Mouse (Mus musculus) hematopoietic stem cell, adult 5-6 weeks (primary cell): Measurements from ENCODE around the gene Rnasek. TPM values are rescaled to one million over a fixed set of nuclear protein-coding genes. Genes with fewer than 3 reads are reported as not detected.

Source experiments
- ATAC-seq, 2 experiments: fragments of 125-278 bp in 1 of 2; replicated peaks in 1 of 2; 2 replicates each; pipeline ENCODE4 v1.8.0; 2016 to 2017; ENCODE audit warnings: inconsistent platforms in 2 of 2, mild to moderate bottlenecking in 2 of 2, moderate number of reproducible peaks in 2 of 2, low read depth in 1 of 2, moderate TSS enrichment in 1 of 2; ENCODE audit not compliant: low FRiP score in 2 of 2, poor library complexity in 2 of 2, severe bottlenecking in 2 of 2, insufficient read depth in 1 of 2, low TSS enrichment in 1 of 2
- total RNA-seq: library from RNA; stranded (forward); fragments of 172-1452, 232-1000 nt; gene quantifications from 2 replicates; pipeline ENCODE4 v1.2.3, GENCODE M21; 2017

Rnasek gene
- total RNA-seq, 1 experiment from 2014 or later: 22.5 TPM

DNA sequence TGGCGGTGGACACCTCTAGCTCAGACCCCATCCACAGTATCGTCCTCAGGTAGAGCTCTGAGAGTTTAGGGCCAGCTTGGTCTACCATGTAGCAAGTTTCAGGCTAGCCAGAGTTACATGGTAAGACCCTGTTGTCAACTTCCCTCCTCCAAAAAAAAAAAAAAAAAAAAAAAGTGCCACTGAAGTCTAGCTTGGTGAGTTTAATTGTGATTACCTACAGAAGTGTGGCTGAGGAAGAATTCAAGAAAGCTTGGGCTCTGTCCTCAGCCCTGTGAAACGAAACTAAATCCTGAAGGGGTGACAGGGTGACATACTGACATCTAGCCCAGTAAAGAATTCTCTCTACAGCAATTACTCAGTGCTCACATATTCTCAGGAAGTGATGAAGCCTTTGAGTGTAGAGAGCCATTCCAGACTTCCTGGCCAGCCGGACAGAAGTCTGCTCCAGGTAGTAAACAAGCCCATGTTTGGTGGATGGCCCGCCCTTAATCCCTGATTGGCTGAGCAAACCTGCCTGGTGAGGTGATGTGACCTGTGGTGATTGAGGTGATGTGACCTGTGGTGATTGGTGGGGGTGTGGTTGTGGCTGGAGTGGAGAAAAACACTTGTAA lies 30.8 kb downstream of the Rnasek start:
- ATAC-seq: no peak

DNA sequence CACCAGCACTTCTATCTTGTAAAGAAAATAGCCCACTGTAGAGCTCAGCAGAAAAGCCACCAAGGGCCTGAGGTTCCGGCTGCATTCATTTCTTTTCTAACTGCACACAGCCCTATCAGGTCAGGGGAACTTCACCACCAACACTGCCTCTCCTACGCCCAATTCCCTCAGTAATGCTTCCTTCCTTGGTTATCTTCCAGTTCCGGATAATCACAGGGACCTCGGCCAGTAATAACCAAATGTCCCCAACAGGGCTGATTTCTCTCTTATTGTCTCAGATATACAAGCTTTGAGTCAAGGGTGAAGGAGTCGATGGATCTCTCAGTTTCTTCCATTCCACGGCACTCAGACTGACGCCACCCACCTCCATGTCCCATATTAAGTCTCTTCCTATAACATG lies 32.4 kb downstream of the Rnasek start:
- no peak for ATAC-seq

DNA sequence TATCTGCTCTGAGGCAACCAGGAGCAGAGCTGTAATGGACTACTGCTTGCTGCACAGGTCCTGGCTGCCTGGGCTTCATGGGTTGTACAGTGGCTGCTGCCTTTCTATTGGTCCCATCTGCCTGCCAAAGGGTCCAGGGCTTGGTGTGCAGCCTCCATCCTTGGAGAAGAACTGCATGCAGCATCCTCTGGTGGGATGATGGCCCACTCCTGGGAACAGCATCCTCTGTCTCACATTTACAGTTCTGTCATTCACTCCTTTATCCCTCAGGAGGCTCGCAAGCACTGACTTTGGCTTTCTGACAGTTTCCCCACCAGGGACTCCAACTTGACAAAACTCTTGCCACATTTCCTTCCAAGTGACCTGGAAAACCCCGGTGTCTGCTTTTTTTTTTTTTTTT lies 32.8 kb downstream of the Rnasek start:
- ATAC-seq: no peak

DNA sequence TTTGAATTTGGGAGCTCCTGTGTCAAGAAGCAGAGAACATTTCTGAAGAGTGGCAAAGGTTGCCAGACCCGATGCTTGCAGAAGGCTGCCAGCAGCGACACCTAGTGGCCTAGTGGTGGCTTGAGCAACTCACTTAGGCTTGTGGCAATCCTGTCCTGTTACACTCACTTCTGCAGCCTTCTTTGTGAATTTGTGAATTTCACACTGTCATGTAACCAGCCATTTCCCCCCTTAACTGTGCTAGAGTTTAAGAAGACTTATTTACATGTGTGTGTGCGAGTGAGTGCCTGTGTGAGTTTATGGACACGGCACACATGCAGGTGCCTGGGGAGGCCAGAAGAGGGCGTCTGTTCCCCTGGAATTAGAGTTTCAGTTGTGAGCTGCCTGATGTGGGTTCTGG lies 38.0 kb downstream of the Rnasek start:
- peak; percentile 84; a peak in 3 of 4 replicates for ATAC-seq

DNA sequence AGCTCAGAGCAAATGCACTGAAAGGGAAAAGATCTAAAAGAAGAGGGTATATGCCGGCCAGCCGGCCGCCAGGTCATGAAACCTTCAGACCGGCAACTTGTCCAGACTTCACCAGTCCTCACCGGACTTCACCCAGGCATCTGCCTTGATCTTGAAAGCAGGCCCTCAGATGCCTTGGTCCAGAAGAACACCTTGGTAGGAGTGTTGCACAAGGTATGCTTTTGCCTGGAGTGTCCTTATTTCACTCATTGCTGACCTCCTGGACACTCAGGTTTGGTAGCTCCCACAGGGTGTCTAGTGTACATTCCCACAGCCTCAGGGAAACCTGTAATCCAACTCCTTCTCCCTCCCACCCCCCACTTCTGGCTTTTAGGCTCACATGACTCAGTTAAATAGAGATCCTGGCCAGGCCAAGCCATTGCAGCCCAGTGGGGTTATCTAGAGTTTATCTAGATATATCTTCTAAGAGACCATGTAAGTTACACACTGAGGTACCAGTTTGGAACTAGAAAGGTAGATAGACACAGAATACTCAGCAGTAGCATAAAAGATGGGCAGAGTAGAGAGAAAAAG lies 39.5 kb downstream of the Rnasek start:
- ATAC-seq: no peak

DNA sequence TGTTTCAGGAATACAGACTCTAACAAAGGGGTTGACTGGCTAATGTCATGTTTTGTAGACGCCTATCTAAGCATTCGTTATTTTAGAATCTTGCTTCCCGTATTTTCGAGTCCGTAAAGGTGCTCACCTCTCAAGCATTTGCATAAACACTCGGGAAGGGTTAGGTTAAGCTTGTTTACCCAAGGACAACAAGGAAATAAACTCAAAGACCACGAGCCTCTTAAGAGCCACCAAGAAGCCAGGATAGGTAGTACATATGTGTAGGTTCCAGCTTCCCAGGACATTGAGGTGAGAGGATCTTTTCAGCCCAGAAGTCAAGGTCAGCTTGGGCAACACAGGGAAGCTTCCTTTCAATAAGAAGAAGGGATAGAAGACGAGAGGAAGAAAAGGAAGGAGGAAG lies 40.5 kb downstream of the Rnasek start:
- ATAC-seq: no peak

DNA sequence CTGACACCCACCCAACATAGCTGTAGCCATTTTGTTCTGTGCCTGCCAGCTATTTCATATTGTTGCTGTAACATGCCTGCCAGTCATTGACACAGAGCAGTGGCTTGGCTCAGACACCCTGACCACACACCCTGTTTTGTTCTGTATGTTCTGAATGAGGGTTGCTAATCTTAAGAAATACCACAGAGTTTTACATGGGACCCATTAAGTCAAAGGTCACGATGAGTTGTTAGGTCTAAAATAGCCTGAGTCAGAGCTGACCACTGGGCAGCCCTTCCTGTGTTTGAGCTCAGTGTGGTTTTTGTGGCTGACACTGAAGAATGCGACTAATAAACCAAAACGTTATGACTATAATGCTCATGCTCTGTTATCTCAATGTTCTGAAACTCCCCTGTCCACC lies 41.3 kb downstream of the Rnasek start:
- no peak for ATAC-seq

DNA sequence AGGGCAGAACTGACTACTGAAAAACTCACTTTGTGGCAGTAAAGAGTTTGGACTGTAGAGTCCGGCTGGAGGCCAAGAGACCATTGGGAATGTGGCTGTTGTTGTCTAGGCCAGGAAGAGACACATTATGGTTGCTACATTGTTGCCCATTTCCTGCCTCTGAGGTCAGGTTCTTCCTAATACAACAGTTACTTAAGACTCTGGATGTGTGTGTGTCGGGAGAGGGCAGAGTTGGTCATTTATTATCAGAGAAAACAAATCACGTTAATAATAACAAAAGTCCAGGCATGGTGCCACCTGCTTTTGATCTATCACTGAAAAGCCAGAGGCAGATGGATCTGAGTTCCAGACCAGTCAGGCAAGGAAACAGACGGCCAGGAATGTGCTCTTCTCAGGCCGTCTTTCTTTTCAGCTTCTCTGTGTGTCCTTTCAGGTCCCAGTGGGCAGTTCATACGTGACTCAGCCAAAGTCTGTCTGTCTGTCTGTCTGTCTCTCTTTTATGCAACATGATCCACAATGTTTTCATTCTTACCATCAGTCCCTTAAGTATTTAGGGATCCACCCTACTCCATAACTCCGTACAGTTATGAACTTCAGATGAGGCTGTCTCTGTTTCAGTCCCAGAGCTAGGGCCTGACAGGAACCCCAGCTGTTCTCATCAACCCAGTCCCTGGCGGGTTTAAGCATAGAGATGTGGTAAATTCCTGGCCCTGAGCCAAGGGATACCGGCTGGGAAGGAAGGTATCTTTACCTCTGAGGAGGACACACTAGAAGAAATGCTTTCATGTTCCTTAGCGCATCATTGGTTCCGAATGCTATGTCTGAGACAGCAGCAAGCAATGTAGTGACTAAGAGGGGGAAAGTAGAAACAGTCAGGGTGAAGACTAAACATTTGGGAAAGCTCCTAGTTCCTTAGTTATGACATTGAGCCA lies 46.0 kb downstream of the Rnasek start:
- no peak for ATAC-seq

DNA sequence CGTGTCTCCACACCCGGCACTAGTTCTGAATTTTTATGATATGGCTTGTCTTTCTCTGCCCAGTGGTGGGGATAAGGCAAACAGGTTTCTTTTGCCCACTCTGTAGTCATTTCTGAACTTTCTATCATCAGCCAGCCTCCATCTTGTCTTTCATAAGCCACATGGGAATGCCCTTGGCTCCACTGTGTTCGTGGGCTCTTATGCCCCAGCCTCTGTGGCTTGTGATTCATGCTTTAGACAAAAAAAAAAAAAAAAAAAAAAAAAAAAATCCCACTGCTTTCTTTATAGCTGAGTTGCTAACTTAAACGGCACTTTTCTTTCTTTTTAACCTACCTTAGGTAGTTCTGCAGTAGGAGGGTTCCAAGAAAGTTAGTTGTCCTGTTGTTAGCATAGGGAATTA lies 47.5 kb downstream of the Rnasek start:
- ATAC-seq: no peak

DNA sequence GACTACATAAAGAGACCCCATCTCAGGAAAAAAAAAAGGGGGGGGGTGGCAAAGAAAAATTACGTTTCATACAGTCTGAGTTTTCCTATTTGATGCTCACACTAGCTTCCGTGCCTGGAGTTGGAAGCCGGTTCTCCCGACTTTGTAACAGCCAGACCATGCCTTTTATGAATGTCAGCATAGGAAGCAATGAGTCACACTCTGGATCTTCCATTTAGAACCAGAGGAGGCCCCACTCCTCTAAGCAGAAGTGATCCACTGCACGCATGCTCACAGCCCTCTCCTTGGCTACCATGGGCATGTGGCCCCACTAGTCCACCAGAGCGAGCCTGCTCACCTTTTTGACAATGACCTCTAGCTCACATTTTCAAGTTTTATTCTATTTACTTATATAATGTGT lies 48.5 kb downstream of the Rnasek start:
- ATAC-seq: no peak

DNA sequence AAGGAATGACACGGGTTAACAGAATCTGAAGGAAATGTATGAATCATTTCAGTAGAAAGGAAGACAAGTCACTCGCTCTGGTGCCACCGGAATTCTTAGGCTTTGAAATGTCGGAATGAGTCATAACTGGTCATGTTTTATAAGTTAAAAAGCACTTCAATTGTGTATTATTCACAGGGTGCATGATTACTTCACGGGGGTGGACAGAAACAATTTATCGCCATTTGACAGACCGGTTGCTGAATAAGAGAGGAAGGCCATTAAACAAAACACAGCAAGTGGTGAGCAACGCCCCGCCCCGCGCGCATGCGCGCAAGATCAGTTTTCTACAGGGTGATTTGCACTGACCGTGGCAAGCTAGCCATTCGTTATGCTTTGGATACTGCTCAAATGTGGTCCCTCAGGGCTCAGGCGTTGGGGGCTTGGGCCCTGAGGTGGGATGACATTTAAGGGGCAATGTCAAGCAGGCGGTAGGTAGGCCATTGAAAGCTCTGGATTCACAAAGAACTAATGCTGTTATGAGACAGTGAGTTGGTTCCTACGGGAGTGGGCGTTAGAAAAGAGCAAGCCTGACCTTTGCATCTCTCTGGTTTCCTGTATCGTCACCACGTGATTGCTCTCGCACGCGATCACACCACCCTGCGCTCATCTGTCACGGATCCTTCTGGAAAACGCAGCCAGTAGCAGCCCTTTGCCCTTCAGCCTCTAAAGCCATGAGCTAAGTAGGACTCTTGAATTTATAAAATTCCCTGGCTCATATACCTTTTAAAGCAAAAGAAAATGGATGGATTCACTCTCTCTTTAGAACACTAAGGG lies 50.1 kb downstream of the Rnasek start:
- no peak for ATAC-seq

Other genes starting within 250 kb of the Rnasek start
- 211 and 252 TPM in 2 replicates for gene Gabarap, start 248.7 kb downstream of the Rnasek start, total RNA-seq
- gene Phf23, start 244.1 kb downstream of the Rnasek start, total RNA-seq: 44.2 and 45.3 TPM in 2 replicates
- gene Dvl2, start 239.2 kb downstream of the Rnasek start, total RNA-seq: 22.6 and 35.9 TPM in 2 replicates
- gene Acadvl, start 224.4 kb downstream of the Rnasek start, total RNA-seq: 42.8 and 51.7 TPM in 2 replicates
- gene Dlg4, start 222.9 kb downstream of the Rnasek start, total RNA-seq: 9.3 and 10.0 TPM in 2 replicates
- 1.1 TPM in 1 of 2 replicates, not detected in the other for gene Asgr1, start 185.8 kb downstream of the Rnasek start, total RNA-seq
- 0.45 TPM in 1 of 2 replicates, not detected in the other for gene Asgr2, start 147.2 kb downstream of the Rnasek start, total RNA-seq
- 1.2 and 5.9 TPM in 2 replicates for gene Mgl2, start 109.5 kb downstream of the Rnasek start, total RNA-seq
- 9.9 and 14.6 TPM in 2 replicates for gene Clec10a, start 83.6 kb downstream of the Rnasek start, total RNA-seq
- gene Slc16a11, start 27.1 kb downstream of the Rnasek start, total RNA-seq: 5.9 and 10.0 TPM in 2 replicates
- gene Slc16a13, start 18.8 kb downstream of the Rnasek start, total RNA-seq: 13.4 and 15.6 TPM in 2 replicates
- gene Bcl6b, start 10.0 kb downstream of the Rnasek start, total RNA-seq: 0.69 and 1.4 TPM in 2 replicates
- 19.7 and 35.1 TPM in 2 replicates for gene 0610010K14Rik, start 1.9 kb downstream of the Rnasek start, total RNA-seq
- gene Gm21988, start within 50 bp of the Rnasek start, total RNA-seq: 3.7 TPM in 1 of 2 replicates, not detected in the other
- gene Alox12, start 15.5 kb upstream of the Rnasek start, total RNA-seq: 0.25 and 0.30 TPM in 2 replicates
- not detected in 2 replicates for gene Alox12e, start 82.8 kb upstream of the Rnasek start, total RNA-seq
- gene Alox15, start 112.2 kb upstream of the Rnasek start, total RNA-seq: 1.6 and 4.4 TPM in 2 replicates
- gene Pelp1, start 170.2 kb upstream of the Rnasek start, total RNA-seq: 8.8 and 9.8 TPM in 2 replicates
- 43.3 and 68.7 TPM in 2 replicates for gene Arrb2, start 192.8 kb upstream of the Rnasek start, total RNA-seq
- 38.1 and 40.7 TPM in 2 replicates for gene Med11, start 212.1 kb upstream of the Rnasek start, total RNA-seq
- 0.35 TPM in 1 of 2 replicates, not detected in the other for gene Zmynd15, start 219.6 kb upstream of the Rnasek start, total RNA-seq
- 1.8 TPM in 1 of 2 replicates, not detected in the other for gene Cxcl16, start 220.1 kb upstream of the Rnasek start, total RNA-seq